Mouse (Mus musculus): ENCODE results near the gene Fam83e.

Fam83e gene

DNA sequence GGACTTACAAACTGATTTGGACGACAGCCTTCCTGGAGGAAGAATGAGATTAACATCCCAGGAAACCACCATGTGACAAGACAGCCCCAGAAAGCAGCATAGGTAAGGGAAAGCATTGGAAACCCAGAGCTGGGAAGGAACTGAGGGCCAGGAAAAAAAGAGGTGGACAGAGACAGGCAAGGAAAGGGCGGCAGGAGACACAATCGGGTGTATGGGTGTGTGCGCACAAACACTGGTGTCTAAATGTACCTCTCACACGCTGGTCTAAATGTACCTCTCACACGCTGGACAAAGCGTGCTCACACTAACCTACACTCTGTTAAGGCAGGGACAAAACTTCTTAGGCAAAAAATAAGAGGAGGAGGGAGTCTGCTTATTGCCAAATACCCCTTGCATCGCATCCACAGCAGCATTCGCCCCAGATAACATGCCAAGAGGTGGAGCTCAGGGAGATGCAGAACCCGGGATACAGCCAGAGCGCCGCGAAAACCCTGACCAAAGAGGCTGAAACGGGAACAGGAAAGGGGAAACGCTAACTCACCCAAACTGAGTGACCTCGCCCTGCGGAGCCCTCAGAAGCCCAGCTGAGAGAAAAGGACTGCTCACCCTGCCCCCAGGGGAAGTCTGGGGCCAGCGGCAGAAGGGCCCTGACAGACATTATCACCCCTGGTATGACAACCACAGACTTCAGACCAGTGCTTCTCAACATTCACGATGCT is 5.1 kb upstream of the Fam83e start:
- no peak for DNase-seq (ENCODE audit: low spot score)

GRCm38 (mm10) chr7:45716460-45716857 is 4.6 kb upstream of the Fam83e start:
- DNase-seq (ENCODE audit: low spot score), result no peak

GRCm38 (mm10) chr7:45716952-45717917 is 3.8 kb upstream of the Fam83e start:
- no peak for DNase-seq (ENCODE audit: low spot score)

DNA sequence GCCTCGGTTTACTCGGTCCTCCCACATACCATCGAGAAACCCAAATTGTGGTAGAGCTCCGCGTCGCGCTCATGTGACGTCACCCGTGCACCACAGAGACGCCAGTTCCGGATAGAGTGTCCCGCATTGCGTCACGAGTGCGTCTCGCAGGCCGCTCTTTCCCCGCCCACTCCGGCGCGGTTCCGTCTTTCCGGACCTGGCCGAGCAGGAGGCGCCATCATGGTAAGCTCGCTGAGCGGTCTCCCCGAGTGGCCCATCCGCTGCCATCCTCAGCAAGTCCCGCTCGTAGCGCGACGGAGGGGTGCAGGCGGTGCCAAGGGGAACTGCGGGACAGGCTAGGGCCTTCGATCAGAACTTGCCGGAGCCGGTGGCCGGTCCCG is 3.1 kb upstream of the Fam83e start, which contains the start of gene Sphk2:
TSS of gene Sphk2 (minus strand) at position 85 of the 380 bp plus-strand sequence.
- peak; percentile 98 for DNase-seq (ENCODE audit: low spot score)

DNA sequence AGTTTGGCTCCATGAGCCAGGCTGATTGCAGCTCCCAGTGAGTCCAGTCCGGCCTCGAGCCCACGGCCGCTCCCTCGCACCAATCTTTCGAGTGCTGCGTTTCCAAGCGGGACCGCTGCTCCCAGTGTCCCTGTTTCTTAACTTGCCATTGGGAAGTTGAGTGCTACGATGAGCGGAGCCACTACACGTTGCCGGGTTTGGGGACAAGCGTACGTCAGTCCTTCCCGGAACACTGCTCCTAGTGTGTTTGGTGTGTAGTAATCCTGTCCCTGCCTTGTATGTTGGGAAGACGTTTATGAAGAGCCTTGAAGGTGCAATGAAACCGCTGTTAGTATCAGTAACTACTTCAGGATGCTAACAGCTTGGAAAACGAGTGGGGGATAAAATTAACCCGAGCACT is 2.7 kb upstream of the Fam83e start:
- peak; percentile 22 for DNase-seq (ENCODE audit: low spot score)

DNA sequence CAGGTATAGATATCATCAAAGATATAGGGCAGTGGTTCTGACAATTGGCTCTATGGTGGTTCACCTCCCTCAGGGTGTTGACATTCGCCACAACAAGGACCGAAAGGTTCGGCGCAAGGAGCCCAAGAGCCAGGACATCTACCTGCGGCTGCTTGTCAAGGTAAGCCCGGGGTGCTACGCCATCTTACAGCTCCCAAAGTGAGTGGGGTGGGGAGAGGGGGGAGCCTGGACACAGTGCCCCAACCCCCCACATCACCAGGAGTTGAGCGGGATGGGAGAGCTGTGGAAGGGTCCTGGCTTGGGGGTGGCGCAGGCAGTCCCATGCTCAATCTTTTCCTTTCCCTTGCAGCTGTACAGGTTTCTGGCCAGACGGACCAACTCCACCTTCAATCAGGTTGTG is 1.8 kb upstream of the Fam83e start:
- DNase-seq (ENCODE audit: low spot score), result no peak

GRCm38 (mm10) chr7:45719738-45720412 is 1.1 kb upstream of the Fam83e start:
- peak; percentile 9 for DNase-seq (ENCODE audit: low spot score)

GRCm38 (mm10) chr7:45721234-45721571 is 191 bp downstream of the Fam83e start:
- DNase-seq (ENCODE audit: low spot score), result no peak

DNA sequence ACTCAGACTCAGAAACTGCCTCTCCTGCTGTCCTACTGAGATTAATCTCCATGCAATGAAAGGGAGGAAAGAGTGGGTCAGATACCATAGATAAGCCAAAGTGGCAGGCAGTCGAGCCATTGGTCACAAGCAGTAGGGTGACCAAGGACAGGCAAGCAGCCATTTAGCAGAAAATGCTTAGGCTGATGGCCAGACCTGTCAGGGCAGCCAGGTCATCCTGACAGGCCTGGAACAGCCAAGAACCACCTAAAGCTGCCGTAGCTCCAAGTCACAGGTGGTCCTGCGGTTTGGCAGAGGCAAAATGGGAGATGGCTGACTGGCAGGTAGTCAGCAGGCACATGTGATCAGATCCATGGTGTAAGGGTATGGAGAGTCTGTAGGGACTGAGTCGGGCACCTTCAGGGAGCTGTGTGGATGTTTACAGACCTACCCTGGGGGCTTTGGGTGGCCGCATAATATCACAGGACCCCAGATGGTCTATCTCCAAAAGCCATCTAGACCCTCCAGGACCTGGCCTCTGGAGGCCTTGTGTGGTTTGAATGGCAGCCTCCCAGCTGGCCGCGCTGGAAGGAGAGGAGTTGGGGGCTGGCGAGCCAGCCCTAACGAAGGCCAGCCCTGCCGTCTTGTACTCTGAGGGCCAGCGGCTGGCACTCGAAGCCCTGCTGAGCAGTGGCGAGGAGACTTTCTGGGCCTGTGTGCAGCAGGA is 783 bp downstream of the Fam83e start:
- DNase-seq (ENCODE audit: low spot score), result peak; percentile 4

GRCm38 (mm10) chr7:45722348-45722713 is 1.3 kb downstream of the Fam83e start:
- peak; percentile 11 for DNase-seq (ENCODE audit: low spot score)

GRCm38 (mm10) chr7:45723301-45723700 is 2.3 kb downstream of the Fam83e start:
- no peak for DNase-seq (ENCODE audit: low spot score)

- no peak for DNase-seq (ENCODE audit: low spot score)
Measured at GRCm38 (mm10) chr7:45723781-45724180, 2.8 kb downstream of the Fam83e start.

DNA sequence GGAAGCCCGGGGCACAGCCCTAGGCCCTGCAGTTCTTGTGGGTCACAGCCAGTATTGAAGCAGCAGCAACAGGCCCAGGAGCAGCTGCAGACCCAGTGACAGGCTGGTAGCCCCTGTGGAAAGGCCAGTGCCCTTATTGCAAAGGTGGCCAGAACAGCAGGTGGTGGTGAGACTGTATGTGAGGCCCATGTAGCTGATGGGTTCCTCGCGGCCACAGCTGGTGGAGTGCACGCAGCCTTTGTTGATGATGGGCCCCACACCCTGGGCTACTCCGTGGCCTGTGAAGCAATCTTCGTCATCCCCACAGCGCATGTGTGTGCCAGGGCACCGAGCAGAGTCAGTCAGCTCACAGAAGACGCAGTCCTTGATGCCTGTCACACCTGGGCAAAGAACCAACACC is 4.1 kb downstream of the Fam83e start:
- no peak for DNase-seq (ENCODE audit: low spot score)

GRCm38 (mm10) chr7:45725713-45726112 is 4.7 kb downstream of the Fam83e start, which contains the start of gene Spaca4:
Gene Spaca4 (minus strand): TSS chr7:45725813.
- DNase-seq (ENCODE audit: low spot score), result no peak

DNA sequence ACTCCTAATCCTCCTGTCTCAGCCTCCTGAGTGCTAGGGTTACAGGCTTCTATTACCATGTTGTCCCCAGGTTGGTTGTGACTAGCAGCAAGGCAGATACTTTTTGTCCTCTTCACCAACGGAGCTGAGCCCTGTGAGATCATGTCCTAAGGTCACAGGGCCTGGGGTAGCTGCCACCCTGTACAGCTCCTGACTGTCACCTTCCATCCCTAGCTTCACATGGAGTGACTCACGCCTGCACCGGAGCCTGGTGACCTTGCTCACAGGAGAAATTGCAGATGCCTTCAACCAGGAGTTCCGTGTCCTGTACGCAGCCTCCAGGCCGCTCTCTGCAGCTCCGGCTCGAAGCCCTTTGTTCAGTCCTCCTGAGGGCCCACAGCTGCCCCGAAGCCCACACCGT is 5.4 kb downstream of the Fam83e start:
- DNase-seq (ENCODE audit: low spot score), result no peak

DNA sequence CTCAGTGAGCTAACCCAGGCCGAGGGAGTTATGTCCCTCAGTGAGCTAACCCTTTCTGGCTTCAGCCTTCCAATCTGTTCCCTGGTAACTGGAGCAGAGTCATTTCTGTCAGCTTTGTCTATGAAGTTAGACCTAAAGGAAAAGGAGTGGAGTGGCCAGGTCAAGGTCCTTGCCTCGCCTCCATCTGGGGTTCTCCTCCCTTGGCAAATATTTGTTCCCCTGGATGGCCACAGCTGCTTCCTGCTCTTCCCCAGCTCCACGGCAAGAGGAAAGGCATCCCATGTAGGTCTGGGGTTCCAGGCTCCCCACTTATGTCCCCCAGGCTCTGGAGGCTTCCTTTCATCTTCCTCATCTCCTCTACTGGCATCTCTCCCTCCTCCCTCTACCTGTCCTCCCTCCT is 6.6 kb downstream of the Fam83e start:
- DNase-seq (ENCODE audit: low spot score), result no peak

- no peak for DNase-seq (ENCODE audit: low spot score)
Measured at GRCm38 (mm10) chr7:45730727-45731431, 9.9 kb downstream of the Fam83e start.

GRCm38 (mm10) chr7:45733477-45733876 is 12.5 kb downstream of the Fam83e start:
- DNase-seq (ENCODE audit: low spot score), result no peak

DNA sequence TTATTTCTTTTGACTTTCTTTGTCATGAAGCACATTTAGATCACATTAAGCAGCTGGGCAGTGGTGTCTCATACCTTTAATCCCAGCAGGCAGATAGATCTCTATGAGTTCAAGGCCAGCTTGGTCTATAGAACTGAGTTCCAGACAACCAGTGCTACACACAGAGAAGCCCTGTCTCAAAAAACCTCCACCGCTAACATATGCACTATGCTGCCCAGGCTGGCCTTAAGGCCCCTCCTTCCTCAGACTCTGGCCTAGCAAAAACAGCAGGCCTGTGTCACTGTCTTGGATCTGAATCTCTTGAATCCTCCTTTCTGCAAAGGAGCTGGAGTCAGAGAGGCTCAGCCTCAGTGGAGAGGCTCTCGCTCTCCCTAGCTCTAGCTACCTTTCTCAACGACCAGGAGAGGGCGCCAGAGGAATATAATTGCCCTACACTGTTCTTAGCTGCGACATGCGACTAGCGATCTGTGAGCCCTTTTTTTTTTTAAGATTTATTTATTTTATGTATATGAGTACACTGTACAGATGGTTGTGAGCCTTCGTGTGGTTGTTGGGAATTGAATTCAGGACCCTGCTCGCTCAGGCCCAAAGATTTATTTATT is 18.3 kb downstream of the Fam83e start:
- peak; percentile 66 for DNase-seq (ENCODE audit: low spot score)

DNA sequence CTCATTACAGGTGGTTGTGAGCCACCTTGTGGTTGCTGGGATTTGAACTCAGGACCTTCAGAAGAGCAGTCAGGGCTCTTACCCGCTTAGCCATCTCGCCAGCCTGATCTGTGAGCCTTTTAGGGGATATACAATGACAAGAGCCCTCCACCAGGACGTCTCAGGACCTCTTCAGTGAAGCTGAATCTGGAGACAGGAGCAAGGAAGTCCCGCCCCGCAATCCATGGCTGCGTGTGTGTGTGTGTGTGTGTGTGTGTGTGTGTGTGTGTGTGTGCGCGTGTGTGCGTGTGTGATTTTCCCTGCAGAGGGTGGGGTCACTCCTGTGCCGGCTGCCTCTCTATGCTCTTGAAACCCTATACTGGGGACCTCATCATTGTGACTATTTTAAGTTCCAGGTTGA is 18.8 kb downstream of the Fam83e start:
- DNase-seq (ENCODE audit: low spot score), result no peak

DNA sequence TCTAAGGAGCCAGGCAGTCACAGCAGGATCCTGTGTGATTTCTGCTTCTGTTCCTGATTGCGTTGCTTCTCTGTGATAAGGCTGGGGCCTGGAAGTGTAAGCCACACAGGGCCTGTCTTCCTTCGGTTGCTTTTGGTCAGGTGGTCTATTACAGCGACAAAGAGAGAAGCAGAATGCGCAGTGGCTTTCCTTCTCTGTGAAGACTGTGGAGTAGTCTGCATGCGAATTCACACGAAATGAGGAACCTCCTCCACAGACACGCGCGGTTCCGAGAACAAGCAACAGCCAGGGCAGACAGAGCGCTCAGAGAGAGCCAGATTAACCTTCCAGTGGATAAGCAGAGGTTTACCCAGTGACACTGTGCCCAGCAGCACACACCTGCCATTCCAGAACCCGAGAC is 20.3 kb downstream of the Fam83e start:
- no peak for DNase-seq (ENCODE audit: low spot score)

All from testis, postnatal 14 days (tissue).